Mouse (Mus musculus): ENCODE measurements at regions not wholly inside any gene's neighbourhood (a gene's known extent, or its start where the extent isn't known, plus 50 kb on each side); places are given as distances from the start of the nearest gene placed in this dataset.

- DNase-seq (ENCODE audit: low read depth, low spot score), result no peak
Observed at GRCm38 (mm10) chr12:39952854-39953253, 85.0 kb downstream of the Arl4a start.

- no peak for DNase-seq (ENCODE audit: low read depth, low spot score)
Observed at GRCm38 (mm10) chr12:39951911-39952310, 85.9 kb downstream of the Arl4a start.

- no peak for DNase-seq (ENCODE audit: low read depth, low spot score)
Observed at GRCm38 (mm10) chr12:39950270-39950801, 87.5 kb downstream of the Arl4a start.

- DNase-seq (ENCODE audit: low read depth, low spot score), result no peak
Observed at GRCm38 (mm10) chr12:39942910-39943309, 94.9 kb downstream of the Arl4a start.

GRCm38 (mm10) chr12:39941162-39941561 lies 96.7 kb downstream of the Arl4a start:
- no peak for DNase-seq (ENCODE audit: low read depth, low spot score)

- no peak for DNase-seq (ENCODE audit: low read depth, low spot score)
Observed at GRCm38 (mm10) chr12:39939017-39939416, 98.8 kb downstream of the Arl4a start.

- no peak for DNase-seq (ENCODE audit: low read depth, low spot score)
Observed at GRCm38 (mm10) chr12:39938211-39938610, 99.6 kb downstream of the Arl4a start.

- no peak for DNase-seq (ENCODE audit: low read depth, low spot score)
Observed at GRCm38 (mm10) chr12:39936331-39936730, 101.5 kb downstream of the Arl4a start.

GRCm38 (mm10) chr12:39935775-39936174 lies 102.0 kb downstream of the Arl4a start:
- DNase-seq (ENCODE audit: low read depth, low spot score), result no peak

GRCm38 (mm10) chr12:39934877-39935276 lies 102.9 kb downstream of the Arl4a start:
- DNase-seq (ENCODE audit: low read depth, low spot score), result no peak

GRCm38 (mm10) chr12:39931251-39931650 lies 106.6 kb downstream of the Arl4a start:
- no peak for DNase-seq (ENCODE audit: low read depth, low spot score)

- no peak for DNase-seq (ENCODE audit: low read depth, low spot score)
Observed at GRCm38 (mm10) chr12:39927902-39928301, 109.9 kb downstream of the Arl4a start.

- no peak for DNase-seq (ENCODE audit: low read depth, low spot score)
Observed at GRCm38 (mm10) chr12:39927014-39927413, 110.8 kb downstream of the Arl4a start.

- no peak for DNase-seq (ENCODE audit: low read depth, low spot score)
Observed at GRCm38 (mm10) chr12:39921481-39921880, 116.3 kb downstream of the Arl4a start.

- peak; percentile 30 for DNase-seq (ENCODE audit: low read depth, low spot score)
Observed at GRCm38 (mm10) chr12:39920466-39920913, 117.3 kb downstream of the Arl4a start.

- no peak for DNase-seq (ENCODE audit: low read depth, low spot score)
Observed at GRCm38 (mm10) chr12:39919909-39920308, 117.9 kb downstream of the Arl4a start.

- DNase-seq (ENCODE audit: low read depth, low spot score), result no peak
Observed at GRCm38 (mm10) chr12:39888493-39888892, 149.3 kb downstream of the Arl4a start.

GRCm38 (mm10) chr12:39885366-39885765 lies 152.5 kb downstream of the Arl4a start:
- no peak for DNase-seq (ENCODE audit: low read depth, low spot score)

GRCm38 (mm10) chr12:39880309-39880708 lies 157.5 kb downstream of the Arl4a start:
- no peak for DNase-seq (ENCODE audit: low read depth, low spot score)

GRCm38 (mm10) chr12:39873917-39874316 lies 163.9 kb downstream of the Arl4a start:
- DNase-seq (ENCODE audit: low read depth, low spot score), result no peak

GRCm38 (mm10) chr12:39861797-39862196 lies 176.0 kb downstream of the Arl4a start:
- no peak for DNase-seq (ENCODE audit: low read depth, low spot score)

- DNase-seq (ENCODE audit: low read depth, low spot score), result no peak
Observed at GRCm38 (mm10) chr12:39851610-39852009, 186.2 kb downstream of the Arl4a start.

GRCm38 (mm10) chr12:39849346-39850058 lies 188.3 kb downstream of the Arl4a start:
- DNase-seq (ENCODE audit: low read depth, low spot score), result no peak
